Mouse (Mus musculus) cerebellum, adult (tissue): ENCODE data around the gene Sypl2.

ENCODE experiments used
- ATAC-seq: cut with Nextera tagmentation; 2 replicates; pipeline ENCODE4 v1.9.2; 2017; ENCODE audit warnings: mild to moderate bottlenecking, moderate library complexity, mixed read lengths; ENCODE audit not compliant: insufficient number of reproducible peaks, low FRiP score, low TSS enrichment

The Sypl2 gene

GRCm38 (mm10) chr3:108206731-108207375, 19.6 kb downstream of the Sypl2 start:
- ATAC-seq, result no peak

DNA sequence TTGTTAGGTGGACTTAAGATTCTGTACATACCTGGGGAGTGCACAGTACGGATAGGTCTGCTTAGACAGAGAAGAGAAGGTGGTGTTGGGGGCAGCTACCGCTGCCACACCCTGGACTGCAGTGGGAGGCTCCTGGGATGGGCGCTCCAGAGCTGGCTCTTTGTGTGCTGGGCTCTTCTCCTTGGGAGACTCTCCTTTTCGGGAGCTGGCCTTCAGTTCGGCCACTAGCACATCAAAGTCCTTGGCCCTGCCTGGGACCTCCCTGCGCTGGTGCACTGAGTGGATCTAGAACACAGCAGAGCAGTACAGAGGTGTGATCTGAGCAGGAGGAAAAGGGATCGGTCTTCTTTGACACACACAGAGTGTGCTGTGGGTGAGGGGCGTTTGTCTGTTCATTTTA, 20.8 kb downstream of the Sypl2 start:
- no peak for ATAC-seq

DNA sequence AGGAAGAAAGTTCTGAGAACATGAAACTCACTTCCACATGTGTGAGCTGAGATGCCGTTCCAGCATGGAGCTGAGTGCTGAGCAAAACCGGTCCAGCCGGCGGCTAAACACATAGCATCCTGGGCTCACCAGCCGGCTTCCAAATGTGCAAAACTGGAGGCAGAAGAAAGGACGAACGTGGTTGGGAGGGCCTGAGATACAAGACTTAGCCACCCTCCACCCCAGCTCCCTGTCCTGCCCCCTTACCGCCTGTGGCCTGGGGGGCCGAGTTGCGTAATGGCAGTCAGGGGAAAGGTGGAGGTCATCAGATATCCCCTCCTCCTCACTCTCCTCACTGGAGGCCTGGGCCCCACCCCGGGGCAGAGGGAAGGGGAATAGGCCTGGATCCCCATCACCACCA, 22.0 kb downstream of the Sypl2 start:
- no peak for ATAC-seq

DNA sequence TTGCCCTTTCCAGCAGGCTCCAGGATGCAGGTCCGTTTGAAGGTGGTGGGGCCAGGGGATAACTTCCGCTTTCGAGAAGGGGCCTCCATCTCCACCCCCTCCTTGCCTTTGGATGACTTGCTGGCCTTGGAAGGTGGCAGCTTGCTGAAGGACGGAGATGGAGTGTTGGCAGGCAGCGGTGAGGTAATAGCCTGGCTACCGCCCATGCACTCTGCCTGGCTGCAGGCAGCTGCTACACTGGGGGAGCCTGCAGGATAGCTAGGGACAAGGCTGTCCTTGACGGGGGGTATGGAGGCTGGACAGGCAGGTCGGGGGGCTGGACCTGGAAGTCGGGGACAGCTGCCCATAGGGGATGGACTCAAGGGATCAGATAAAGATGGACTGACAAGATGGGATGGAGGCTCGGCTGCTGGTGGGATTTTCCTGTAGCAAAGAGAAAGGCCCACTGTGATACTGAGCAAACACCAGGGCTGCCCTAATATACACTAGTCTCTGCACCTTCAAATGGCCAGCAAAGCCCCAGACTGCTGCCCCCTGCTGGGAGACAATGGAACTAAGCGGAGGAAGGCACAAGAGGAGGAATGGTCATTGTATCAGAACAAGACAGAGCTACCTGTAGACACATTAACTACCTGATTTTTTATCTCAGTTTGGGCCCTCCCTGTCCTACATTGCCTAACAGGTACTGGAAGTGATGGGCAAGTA, 22.7 kb downstream of the Sypl2 start:
- 0 out of 2 replicates have a peak, but pooled peaks have one; percentile 15 for ATAC-seq

DNA sequence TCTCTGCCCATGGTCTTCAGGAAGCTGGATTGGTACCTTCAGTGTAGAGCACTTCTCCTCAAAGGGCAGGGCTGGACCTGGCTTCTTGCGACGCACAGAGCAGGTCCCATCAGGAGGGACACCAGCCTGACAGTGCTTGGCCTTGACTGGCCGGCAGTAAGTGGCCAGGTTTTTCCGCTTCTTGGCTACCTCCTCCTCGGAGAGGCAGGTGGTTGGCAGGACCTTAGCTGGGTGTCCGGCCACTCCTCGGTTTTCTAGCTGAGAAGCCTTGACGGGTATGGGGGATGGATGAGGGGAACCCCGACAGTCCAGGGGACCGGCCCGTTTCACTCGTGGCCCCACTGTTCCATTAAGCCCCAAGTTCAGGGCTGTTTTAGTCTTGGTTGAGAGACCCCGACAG, 23.2 kb downstream of the Sypl2 start:
- ATAC-seq, result no peak

DNA sequence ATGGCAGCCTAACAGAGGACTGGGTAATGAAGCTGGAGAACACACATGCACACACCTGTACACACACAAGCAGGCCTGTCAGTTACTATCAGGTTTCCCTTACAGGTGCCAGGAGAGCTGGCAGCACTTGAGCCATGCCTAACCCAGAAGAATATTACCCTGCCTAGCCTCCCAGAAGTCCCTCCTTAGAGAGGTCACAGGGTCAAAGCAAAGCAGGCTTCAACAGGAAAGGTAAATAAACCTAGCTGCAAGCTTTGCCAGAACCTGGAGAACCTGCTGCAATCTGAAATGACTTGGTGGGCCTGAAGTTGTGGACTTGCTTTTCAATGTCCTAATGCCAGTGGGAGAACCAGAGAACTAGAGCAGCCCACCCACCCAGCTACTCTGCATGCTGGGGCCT, 23.9 kb downstream of the Sypl2 start:
- ATAC-seq, result no peak

DNA sequence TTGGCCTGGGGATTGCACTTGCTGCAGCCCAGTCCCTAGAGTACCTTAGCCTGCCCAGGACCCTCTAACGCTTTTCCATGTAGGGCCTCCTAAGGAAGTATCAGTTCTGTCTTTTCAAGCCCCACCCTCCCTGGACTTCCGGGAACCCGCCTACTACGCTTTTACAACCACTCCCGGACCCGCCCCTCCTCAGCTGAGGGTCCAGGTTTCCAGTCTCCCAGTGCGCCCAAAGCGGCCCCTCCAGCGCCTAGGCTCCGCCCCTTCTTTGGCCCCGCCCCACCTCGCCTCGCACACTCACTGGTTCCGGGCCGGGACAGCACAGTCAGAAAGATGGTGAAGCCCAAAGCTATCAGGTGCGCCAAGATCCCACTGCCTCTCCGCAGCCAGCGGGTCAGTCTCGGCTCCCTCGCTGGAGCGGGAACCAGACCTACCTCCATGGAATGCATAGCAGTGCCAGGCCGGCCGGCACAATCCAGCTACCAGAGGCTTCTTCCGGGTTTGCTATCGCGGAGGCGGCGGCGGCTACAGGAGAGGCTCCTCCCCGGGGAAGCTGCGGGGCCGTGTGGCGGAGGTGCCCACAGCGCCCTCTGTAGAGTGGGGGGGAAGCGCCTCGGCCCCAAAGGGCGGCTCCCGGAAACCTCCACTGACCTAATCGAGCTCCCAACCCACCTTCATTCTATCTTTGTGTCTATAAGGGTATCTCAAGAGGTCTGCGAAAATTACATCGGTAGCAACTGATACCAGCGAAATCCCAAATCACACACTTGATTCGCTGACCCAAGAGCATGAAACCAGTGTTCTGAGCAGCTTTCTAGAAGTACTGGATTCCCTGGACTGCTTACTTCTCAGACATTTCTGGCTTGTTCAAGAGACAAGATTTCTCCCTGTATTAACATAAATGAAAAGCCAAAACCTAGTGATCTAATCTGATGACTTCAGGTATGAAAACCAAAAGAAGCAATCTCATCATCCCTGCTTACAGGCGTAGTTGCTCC, 25.8 kb downstream of the Sypl2 start, which contains the start of gene Cyb561d1:
Cyb561d1 (minus strand) TSS at position 884 of the 995 bp plus-strand sequence.
- peak; percentile 58 for ATAC-seq

- no peak for ATAC-seq
Measured at GRCm38 (mm10) chr3:108199231-108199630, 27.2 kb downstream of the Sypl2 start.

- ATAC-seq, result 0 out of 2 replicates have a peak, but pooled peaks have one; percentile 5
Measured at GRCm38 (mm10) chr3:108197066-108197497, 29.4 kb downstream of the Sypl2 start.

- ATAC-seq, result no peak
Measured at GRCm38 (mm10) chr3:108195941-108196590, 30.4 kb downstream of the Sypl2 start.

- no peak for ATAC-seq
Measured at GRCm38 (mm10) chr3:108195287-108195686, 31.2 kb downstream of the Sypl2 start.

- ATAC-seq, result no peak
Measured at GRCm38 (mm10) chr3:108193686-108194085, 32.8 kb downstream of the Sypl2 start.

DNA sequence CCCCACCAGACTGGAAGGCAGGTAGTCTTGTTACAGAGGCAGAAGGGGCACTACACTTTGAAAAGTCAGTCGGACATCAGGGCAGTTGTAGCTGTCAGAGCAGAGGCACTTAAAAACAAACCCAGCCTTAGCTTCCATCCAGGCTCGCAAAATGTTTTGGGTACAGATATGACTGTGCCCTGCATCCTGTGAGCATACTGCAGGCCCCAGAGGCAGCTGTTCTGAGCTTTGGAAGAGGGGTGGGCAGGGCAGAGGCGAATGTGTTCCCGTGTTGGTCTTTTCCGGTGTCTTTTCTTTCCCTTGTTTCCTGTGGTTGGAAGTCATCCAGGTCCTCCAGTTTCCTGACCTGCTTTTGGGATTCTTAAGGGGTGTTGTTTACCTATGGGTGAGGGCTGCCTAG, 36.6 kb downstream of the Sypl2 start:
- no peak for ATAC-seq

DNA sequence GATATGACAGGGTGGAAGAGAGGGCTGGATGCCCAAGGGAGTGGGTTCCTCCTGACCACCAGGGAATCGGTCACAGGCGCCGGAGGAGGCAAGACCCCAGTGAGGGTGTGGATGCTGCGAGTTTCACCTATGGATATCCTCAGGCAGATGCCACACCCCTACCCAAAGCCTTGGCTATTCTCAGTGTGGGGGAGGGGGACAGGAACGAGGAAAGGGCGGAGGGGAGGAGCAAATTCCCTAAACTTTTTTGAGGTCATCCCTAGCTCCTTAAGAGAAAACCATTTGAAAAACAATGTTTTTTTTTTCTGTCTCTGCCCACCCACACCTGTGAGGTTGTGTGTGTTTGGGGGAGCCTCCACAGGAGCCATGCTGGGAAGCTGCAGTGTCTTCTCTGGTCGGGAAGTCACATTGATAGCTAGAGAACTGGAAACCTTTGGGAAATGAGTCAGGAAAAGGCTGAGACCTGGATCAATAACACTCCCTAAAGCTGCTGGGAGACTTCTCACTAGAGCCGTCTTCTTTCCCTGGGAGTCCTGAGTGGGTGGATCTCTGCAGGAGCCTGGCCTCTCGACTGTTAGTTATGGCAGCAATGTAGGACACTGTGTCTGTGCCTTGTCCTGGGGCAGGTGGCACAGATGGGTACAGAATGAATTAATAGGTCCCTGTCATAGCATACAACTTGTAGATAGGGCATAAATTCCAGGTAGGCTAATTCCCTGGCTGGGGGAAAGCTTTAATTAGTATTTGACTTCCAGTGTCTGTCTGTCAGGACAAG, 37.5 kb downstream of the Sypl2 start:
- no peak for ATAC-seq

- no peak for ATAC-seq
Measured at GRCm38 (mm10) chr3:108187111-108187795, 39.2 kb downstream of the Sypl2 start.

- peak; percentile 59 for ATAC-seq
Measured at GRCm38 (mm10) chr3:108186098-108187047, 40.1 kb downstream of the Sypl2 start, which contains the start of gene Amigo1. Gene Amigo1 (plus strand): TSS chr3:108186335.

- ATAC-seq, result no peak
Measured at GRCm38 (mm10) chr3:108185460-108186097, 40.9 kb downstream of the Sypl2 start.
